Mouse (Mus musculus): ENCODE results near the gene A530064D06Rik. TPM values are rescaled to one million over a fixed set of nuclear protein-coding genes. Genes with fewer than 3 reads are reported as not detected.
"Not testable (repeated sequence)": the region's sequence is repeated elsewhere in the genome, so short reads cannot be mapped to it uniquely, and the experiment has no call there.

The A530064D06Rik gene
- not detected in 2 replicates for total RNA-seq (2012; rRNA removed)

GRCm38 (mm10) chr17:48167103-48167502, at the start of gene A530064D06Rik:
TSS of gene A530064D06Rik (minus strand) at chr17:48167275.
- DNase-seq (ENCODE audit: low read depth, low spot score); in situ Hi-C loops (cut with MboI; ENCODE audit: low sequenced_read_pairs in 2 of 2, unreplicated experiment in 2 of 2); H3K36me3 ChIP-seq (ENCODE audit: control insufficient read depth, insufficient read depth, low read length, poor library complexity, severe bottlenecking); H3K9me3 ChIP-seq (ENCODE audit: control insufficient read depth, insufficient read depth, low read depth, low read length); H3K27ac ChIP-seq (ENCODE audit: insufficient read depth, low read depth, low read length, poor library complexity, severe bottlenecking); H3K4me3 ChIP-seq (ENCODE audit: insufficient read depth in 1 of 2, low read depth in 1 of 2, low read length in 2 of 2, poor library complexity in 1 of 2, severe bottlenecking in 1 of 2); H3K4me1 ChIP-seq (ENCODE audit: control insufficient read depth in 2 of 2, insufficient read depth in 2 of 2, low read length in 2 of 2, poor library complexity in 1 of 2); H3K9ac ChIP-seq (ENCODE audit: insufficient read depth, low read depth, low read length, poor library complexity, severe bottlenecking): not testable (repeated sequence)

- no peak for DNase-seq (ENCODE audit: low read depth, low spot score)
- TF ChIP-seq ZNF384 (IDR thresholded peaks at IDR 0.05; ENCODE audit: low read depth, low read length) (no peak), CHD2 (IDR thresholded peaks at IDR 0.05; ENCODE audit: low read depth, low read length) (no peak), MAFK (IDR thresholded peaks at IDR 0.05; ENCODE audit: insufficient read depth, low read depth, low read length) (no peak), ZC3H11A (IDR thresholded peaks at IDR 0.05; ENCODE audit: borderline replicate concordance, low read depth, low read length) (no peak), HCFC1 (IDR thresholded peaks at IDR 0.05; ENCODE audit: borderline replicate concordance, insufficient read depth, low read length) (no peak)
- no peak overlapping the region for H3K4me3 ChIP-seq (ENCODE audit: insufficient read depth in 1 of 2, low read depth in 1 of 2, low read length in 2 of 2, poor library complexity in 1 of 2, severe bottlenecking in 1 of 2)
- H3K27ac ChIP-seq (ENCODE audit: insufficient read depth, low read depth, low read length, poor library complexity, severe bottlenecking): no peak overlapping the region
- H3K4me1 ChIP-seq (ENCODE audit: control insufficient read depth in 2 of 2, insufficient read depth in 2 of 2, low read length in 2 of 2, poor library complexity in 1 of 2): no peaks in the 10 kb centered on the region
- in situ Hi-C loops (cut with MboI; ENCODE audit: low sequenced_read_pairs in 2 of 2, unreplicated experiment in 2 of 2): no loop called here
- H3K9me3 ChIP-seq (ENCODE audit: control insufficient read depth, insufficient read depth, low read depth, low read length): no peaks in the 10 kb centered on the region
- H3K36me3 ChIP-seq (ENCODE audit: control insufficient read depth, insufficient read depth, low read length, poor library complexity, severe bottlenecking): no peaks in the 10 kb centered on the region
- H3K9ac ChIP-seq (ENCODE audit: insufficient read depth, low read depth, low read length, poor library complexity, severe bottlenecking): no peak overlapping the region
These were observed 48.4 kb upstream of the A530064D06Rik start for GRCm38 (mm10) chr17:48215429-48215828.

GRCm38 (mm10) chr17:48213511-48213910, 46.4 kb upstream of the A530064D06Rik start:
- in situ Hi-C loops (cut with MboI; ENCODE audit: low sequenced_read_pairs in 2 of 2, unreplicated experiment in 2 of 2): no loop called here
- no peak for DNase-seq (ENCODE audit: low read depth, low spot score)
- no peaks in the 10 kb centered on the region for H3K36me3 ChIP-seq (ENCODE audit: control insufficient read depth, insufficient read depth, low read length, poor library complexity, severe bottlenecking)
- no peak for TF ChIP-seq ZNF384 (IDR thresholded peaks at IDR 0.05; ENCODE audit: low read depth, low read length)
- TF ChIP-seq ZC3H11A (IDR thresholded peaks at IDR 0.05; ENCODE audit: borderline replicate concordance, low read depth, low read length): no peak
- TF ChIP-seq HCFC1 (IDR thresholded peaks at IDR 0.05; ENCODE audit: borderline replicate concordance, insufficient read depth, low read length): no peak
- no peak for TF ChIP-seq CHD2 (IDR thresholded peaks at IDR 0.05; ENCODE audit: low read depth, low read length)
- TF ChIP-seq MAFK (IDR thresholded peaks at IDR 0.05; ENCODE audit: insufficient read depth, low read depth, low read length): no peak
- no peak overlapping the region for H3K27ac ChIP-seq (ENCODE audit: insufficient read depth, low read depth, low read length, poor library complexity, severe bottlenecking)
- H3K4me1 ChIP-seq (ENCODE audit: control insufficient read depth in 2 of 2, insufficient read depth in 2 of 2, low read length in 2 of 2, poor library complexity in 1 of 2): no peaks in the 10 kb centered on the region
- H3K9ac ChIP-seq (ENCODE audit: insufficient read depth, low read depth, low read length, poor library complexity, severe bottlenecking): no peak overlapping the region
- H3K4me3 ChIP-seq (ENCODE audit: insufficient read depth in 1 of 2, low read depth in 1 of 2, low read length in 2 of 2, poor library complexity in 1 of 2, severe bottlenecking in 1 of 2): no peak overlapping the region
- no peaks in the 10 kb centered on the region for H3K9me3 ChIP-seq (ENCODE audit: control insufficient read depth, insufficient read depth, low read depth, low read length)

- Histone ChIP-seq H3K27ac (ENCODE audit: insufficient read depth, low read depth, low read length, poor library complexity, severe bottlenecking) (no peak overlapping the region), H3K4me3 (ENCODE audit: insufficient read depth in 1 of 2, low read depth in 1 of 2, low read length in 2 of 2, poor library complexity in 1 of 2, severe bottlenecking in 1 of 2) (no peak overlapping the region), H3K9ac (ENCODE audit: insufficient read depth, low read depth, low read length, poor library complexity, severe bottlenecking) (no peak overlapping the region), H3K9me3 (ENCODE audit: control insufficient read depth, insufficient read depth, low read depth, low read length) (no peaks in the 10 kb centered on the region), H3K4me1 (ENCODE audit: control insufficient read depth in 2 of 2, insufficient read depth in 2 of 2, low read length in 2 of 2, poor library complexity in 1 of 2) (no peaks in the 10 kb centered on the region), H3K36me3 (ENCODE audit: control insufficient read depth, insufficient read depth, low read length, poor library complexity, severe bottlenecking) (no peaks in the 10 kb centered on the region)
- in situ Hi-C loops (cut with MboI; ENCODE audit: low sequenced_read_pairs in 2 of 2, unreplicated experiment in 2 of 2): no loop called here
- DNase-seq (ENCODE audit: low read depth, low spot score): no peak
- TF ChIP-seq ZC3H11A (IDR thresholded peaks at IDR 0.05; ENCODE audit: borderline replicate concordance, low read depth, low read length): no peak
- TF ChIP-seq HCFC1 (IDR thresholded peaks at IDR 0.05; ENCODE audit: borderline replicate concordance, insufficient read depth, low read length): no peak
- TF ChIP-seq CHD2 (IDR thresholded peaks at IDR 0.05; ENCODE audit: low read depth, low read length): no peak
- TF ChIP-seq MAFK (IDR thresholded peaks at IDR 0.05; ENCODE audit: insufficient read depth, low read depth, low read length): no peak
- TF ChIP-seq ZNF384 (IDR thresholded peaks at IDR 0.05; ENCODE audit: low read depth, low read length): no peak
These were observed 45.5 kb upstream of the A530064D06Rik start for GRCm38 (mm10) chr17:48212596-48212995.

GRCm38 (mm10) chr17:48203086-48203485, 36.0 kb upstream of the A530064D06Rik start:
- in situ Hi-C loops (cut with MboI; ENCODE audit: low sequenced_read_pairs in 2 of 2, unreplicated experiment in 2 of 2): no loop called here
- DNase-seq (ENCODE audit: low read depth, low spot score): no peak
- H3K4me3 ChIP-seq (ENCODE audit: insufficient read depth in 1 of 2, low read depth in 1 of 2, low read length in 2 of 2, poor library complexity in 1 of 2, severe bottlenecking in 1 of 2): no peak overlapping the region
- no peaks in the 10 kb centered on the region for H3K4me1 ChIP-seq (ENCODE audit: control insufficient read depth in 2 of 2, insufficient read depth in 2 of 2, low read length in 2 of 2, poor library complexity in 1 of 2)
- no peak for TF ChIP-seq ZC3H11A (IDR thresholded peaks at IDR 0.05; ENCODE audit: borderline replicate concordance, low read depth, low read length)
- no peak for TF ChIP-seq HCFC1 (IDR thresholded peaks at IDR 0.05; ENCODE audit: borderline replicate concordance, insufficient read depth, low read length)
- TF ChIP-seq ZNF384 (IDR thresholded peaks at IDR 0.05; ENCODE audit: low read depth, low read length): no peak
- no peak overlapping the region for H3K9ac ChIP-seq (ENCODE audit: insufficient read depth, low read depth, low read length, poor library complexity, severe bottlenecking)
- H3K9me3 ChIP-seq (ENCODE audit: control insufficient read depth, insufficient read depth, low read depth, low read length): peaks cover 3% of the 10 kb centered on the region; the same call in 1 of the 2 replicates
- H3K36me3 ChIP-seq (ENCODE audit: control insufficient read depth, insufficient read depth, low read length, poor library complexity, severe bottlenecking): no peaks in the 10 kb centered on the region
- H3K27ac ChIP-seq (ENCODE audit: insufficient read depth, low read depth, low read length, poor library complexity, severe bottlenecking): no peak overlapping the region

Data from ES-E14 (cell line).